Mouse (Mus musculus): Measurements from ENCODE around the gene Cacna1d.

DNA sequence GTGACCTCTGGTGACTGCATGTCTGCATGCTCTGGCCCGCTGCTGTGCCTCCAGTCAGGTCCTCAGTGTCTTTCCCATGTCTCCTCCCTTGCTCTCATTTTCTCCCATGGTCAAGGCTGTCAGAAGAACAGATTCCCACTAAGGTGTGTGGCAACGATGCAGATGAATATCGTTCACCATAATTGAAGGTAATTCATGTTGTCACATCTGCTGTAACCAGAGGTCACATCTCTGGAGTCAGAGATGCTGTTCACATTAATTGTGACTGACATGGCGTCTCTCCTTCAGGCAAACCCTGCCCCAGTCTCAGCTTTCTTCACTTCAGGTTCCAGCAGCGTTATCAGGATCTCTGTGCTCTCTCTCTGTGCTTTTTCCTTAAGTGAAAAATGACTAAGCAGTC lies 252.4 kb downstream of the Cacna1d start:
- TF ChIP-seq CTCF (IDR thresholded peaks at IDR 0.05; ENCODE audit: insufficient read depth, low read length) (no peak), POLR2A (IDR thresholded peaks at IDR 0.05; ENCODE audit: borderline replicate concordance, extremely low read depth, low read depth, low read length) (no peak)
